Mouse (Mus musculus) heart, adult 2 months (tissue): ENCODE measurements around the gene Ppm1f. TPM values are rescaled to one million over a fixed set of nuclear protein-coding genes. Genes with fewer than 3 reads are reported as not detected.
"Not testable (repeated sequence)": the region's sequence is repeated elsewhere in the genome, so short reads cannot be mapped to it uniquely, and the experiment has no call there.

Experiments used
- DNase-seq, 2 experiments: peaks; one replicate each; pipeline ENCODE4 v3.0.0; 2021
- H3K27ac ChIP-seq: fragments of 200-600 bp; 2 replicates; pipeline ENCODE4 v1.8.1; 2022
- H3K27me3 ChIP-seq: fragments of 200-500 bp; 2 replicates; pipeline ENCODE4 v1.6.1; 2012; ENCODE audit warnings: mild to moderate bottlenecking, low read length, inconsistent platforms, mixed read lengths; ENCODE audit not compliant: control insufficient read depth, insufficient read depth
- H3K36me3 ChIP-seq: fragments of 200-500 bp; 2 replicates; pipeline ENCODE4 v1.6.1; 2012; ENCODE audit warnings: low read length, inconsistent platforms; ENCODE audit not compliant: control insufficient read depth, insufficient read depth
- H3K4me1 ChIP-seq: fragments of 200-500 bp; 2 replicates; pipeline ENCODE4 v1.6.1; 2011; ENCODE audit warnings: low read length; ENCODE audit not compliant: control insufficient read depth, insufficient read depth
- H3K4me3 ChIP-seq: fragments of 200-600 bp; 2 replicates; pipeline ENCODE4 v1.8.1; 2022
- H3K79me2 ChIP-seq: fragments of 200-500 bp; replicated peaks from 2 replicates; pipeline ENCODE4 v1.6.1; 2012; ENCODE audit warnings: mild to moderate bottlenecking, inconsistent platforms, low read length, moderate library complexity, mixed read lengths; ENCODE audit not compliant: control insufficient read depth, insufficient read depth
- H3K9ac ChIP-seq: fragments of 200-500 bp; 2 replicates; pipeline ENCODE4 v1.6.1; 2012; ENCODE audit warnings: low read depth, mild to moderate bottlenecking, control low read depth, inconsistent platforms, low read length, mixed read lengths
- CTCF ChIP-seq: fragments of 200-600 bp; IDR thresholded peaks from 2 replicates; pipeline ENCODE4 v1.8.1; 2022; ENCODE audit warnings: antibody characterized with exemption, mild to moderate bottlenecking, moderate library complexity
- EP300 ChIP-seq: fragments of 200-500 bp; IDR thresholded peaks from 2 replicates; pipeline ENCODE4 v1.6.1; 2011; ENCODE audit warnings: low read depth, low read length, control low read depth; ENCODE audit not compliant: insufficient read depth
- POLR2A ChIP-seq: fragments of 200-500 bp; IDR thresholded peaks from 2 replicates; pipeline ENCODE4 v1.6.1; 2011; ENCODE audit warnings: mild to moderate bottlenecking, low read depth, low read length, control low read depth; ENCODE audit not compliant: insufficient read depth
- WGBS: fragments of 180-500 bp; shearing (Covaris S2); methylation state at CpG from one replicate; pipeline ENCODE4 v1.1.7; 2018; 5-methylcytosine and 5-hydroxymethylcytosine counted together
- intact Hi-C: fragments of 180-260 bp; cut with DNase I; formaldehyde crosslinking; loops from one replicate; pipeline ENCODE4 v1.15.1; 2025
- long read RNA-seq: library from polyadenylated mRNA; stranded (forward); transcript quantifications from one replicate; pipeline ENCODE4 v2.0.0, GENCODE M21; 2021
- polyA plus RNA-seq: library from polyadenylated mRNA; depleted of rRNA; stranded (reverse); fragments of >200 nt; gene quantifications from 2 replicates; pipeline ENCODE4 v1.2.3, GENCODE M21; 2012; rRNA removed
- total RNA-seq, 2 experiments: library from RNA; stranded (reverse); gene quantifications; 2 replicates each; pipeline ENCODE4 v1.2.3; 2021

Ppm1f gene
- total RNA-seq (10 to 100 TPM; 20.9 to 24.6 TPM), polyA plus RNA-seq (15.6 and 20.9 TPM in 2 replicates)
- long read RNA-seq, full-length matches to known transcripts = 14 of 24 reads
- long read RNA-seq, partial matches to known transcripts = 3 of 24 reads
- long read RNA-seq, other reads (novel, unspliced or antisense) = 7 of 24 reads

- peak; percentile 77; the same call in 1 of the 2 replicates for TF ChIP-seq EP300
- peak; percentile 97 for TF ChIP-seq CTCF
- TF ChIP-seq POLR2A = peak; percentile 86
- Histone ChIP-seq H3K9ac (peak within 1 kb of the TSS; percentile 35), H3K4me3 (peak within 1 kb of the TSS; percentile 75), H3K79me2 (no peaks in the 10 kb centered on the region; the same call in 1 of the 2 replicates), H3K36me3 (no peaks in the 10 kb centered on the region), H3K27ac (peak within 1 kb of the TSS; percentile 87), H3K27me3 (no peaks in the 10 kb centered on the region), H3K4me1 (peaks cover 4% of the 10 kb centered on the region)
- DNase-seq = peak; percentile 95 to 98
- intact Hi-C loops = loop anchor here (1.0 to 10.0 kb wide), 2 partner anchors 16 to 378 kb away; partner anchors contain the start of gene Tmem191c
- under 1% methylated on average over 29 of the region's 29 CpGs for WGBS
These were observed at the start of gene Ppm1f for GRCm38 (mm10) chr16:16896382-16897055. Ppm1f (plus strand) TSS chr16:16896469.

DNA sequence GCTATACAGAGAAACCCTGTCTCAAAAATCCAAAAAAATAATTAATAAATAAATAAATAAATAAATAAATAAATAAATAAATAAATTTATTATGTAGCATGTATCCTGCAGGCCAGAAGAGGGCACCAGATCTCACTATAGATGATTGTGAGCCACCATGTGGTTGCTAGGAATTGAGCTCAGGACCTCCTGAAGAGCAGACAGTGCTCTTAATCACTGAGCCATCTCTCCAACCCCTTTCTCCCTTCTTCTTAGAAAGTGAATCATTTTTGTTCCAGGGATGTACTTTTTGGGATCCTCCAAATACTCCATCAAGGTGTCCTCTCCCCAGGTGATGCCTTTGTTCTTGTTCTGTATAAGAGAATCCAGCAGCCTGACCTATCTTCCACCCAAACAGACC, 47.1 kb upstream of the Ppm1f start:
- Histone ChIP-seq H3K9ac (no peak overlapping the region), H3K27ac (no peak overlapping the region), H3K4me1 (no peaks in the 10 kb centered on the region; the same call in 1 of the 2 replicates), H3K27me3 (no peaks in the 10 kb centered on the region), H3K36me3 (no peaks in the 10 kb centered on the region), H3K4me3 (no peak overlapping the region), H3K79me2 (no peaks in the 10 kb centered on the region)
- peak; percentile 38 for TF ChIP-seq CTCF
- no peak for TF ChIP-seq EP300
- no peak for TF ChIP-seq POLR2A
- no peak for DNase-seq
- intact Hi-C loops = no loop called here

- intact Hi-C loops = no loop called here
- no peak overlapping the region for H3K4me3 ChIP-seq
- no peaks in the 10 kb centered on the region for H3K27me3 ChIP-seq
- no peak overlapping the region for H3K27ac ChIP-seq
- WGBS = 88% methylated on average over 3 of the region's 3 CpGs
- no peaks in the 10 kb centered on the region; the same call in 1 of the 2 replicates for H3K4me1 ChIP-seq
- no peaks in the 10 kb centered on the region for H3K36me3 ChIP-seq
- DNase-seq = no peak
- no peak overlapping the region for H3K9ac ChIP-seq
- no peaks in the 10 kb centered on the region for H3K79me2 ChIP-seq
- no peak for TF ChIP-seq POLR2A
These were observed 43.9 kb upstream of the Ppm1f start for GRCm38 (mm10) chr16:16852411-16852810.

DNA sequence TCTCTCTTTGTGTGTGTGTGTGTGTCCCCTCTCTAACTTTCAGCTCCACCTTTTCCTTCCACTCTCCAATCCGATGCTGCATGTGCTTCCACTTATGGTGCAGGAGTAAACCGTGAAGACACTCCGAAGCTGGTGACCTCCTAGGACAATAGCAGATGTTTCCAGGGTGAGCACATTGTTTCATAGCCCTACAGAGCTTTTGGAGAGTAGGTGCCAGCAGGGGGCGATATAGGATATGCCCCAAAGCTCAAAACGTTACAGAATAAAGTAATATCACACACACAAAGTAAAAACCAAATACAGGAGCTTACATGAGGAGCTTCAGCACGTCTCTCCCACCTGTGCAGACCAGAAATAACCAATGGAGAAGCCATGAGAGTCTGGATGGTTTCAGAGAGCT, 41.4 kb upstream of the Ppm1f start:
- peak; percentile 88 for TF ChIP-seq CTCF
- TF ChIP-seq POLR2A = no peak
- WGBS = 11% methylated on average over 6 of the region's 6 CpGs
- no peaks in the 10 kb centered on the region; the same call in 1 of the 2 replicates for H3K4me1 ChIP-seq
- H3K27me3 ChIP-seq = no peaks in the 10 kb centered on the region
- no peak overlapping the region for H3K4me3 ChIP-seq
- no peaks in the 10 kb centered on the region for H3K79me2 ChIP-seq
- H3K9ac ChIP-seq = no peak overlapping the region
- intact Hi-C loops = loop anchor here (1.0 to 2.0 kb wide), 2 partner anchors 16 to 57 kb away; partner anchors contain the start of genes Top3b and Vpreb1
- DNase-seq = peak; percentile 52 to 62
- no peaks in the 10 kb centered on the region for H3K36me3 ChIP-seq
- H3K27ac ChIP-seq = no peak overlapping the region

GRCm38 (mm10) chr16:16855541-16855940, 40.7 kb upstream of the Ppm1f start:
- Histone ChIP-seq H3K27me3 (no peaks in the 10 kb centered on the region), H3K4me1 (no peaks in the 10 kb centered on the region; the same call in 1 of the 2 replicates), H3K79me2 (no peaks in the 10 kb centered on the region), H3K27ac (no peak overlapping the region), H3K4me3 (no peak overlapping the region), H3K9ac (no peak overlapping the region), H3K36me3 (no peaks in the 10 kb centered on the region)
- intact Hi-C loops = loop anchor here (1.0 to 2.0 kb wide), 2 partner anchors 15 to 57 kb away; partner anchors contain the start of genes Top3b and Vpreb1
- WGBS = 97% methylated on average over 1 of the region's 1 CpGs
- DNase-seq = no peak
- TF ChIP-seq CTCF (no peak), EP300 (no peak), POLR2A (no peak)

DNA sequence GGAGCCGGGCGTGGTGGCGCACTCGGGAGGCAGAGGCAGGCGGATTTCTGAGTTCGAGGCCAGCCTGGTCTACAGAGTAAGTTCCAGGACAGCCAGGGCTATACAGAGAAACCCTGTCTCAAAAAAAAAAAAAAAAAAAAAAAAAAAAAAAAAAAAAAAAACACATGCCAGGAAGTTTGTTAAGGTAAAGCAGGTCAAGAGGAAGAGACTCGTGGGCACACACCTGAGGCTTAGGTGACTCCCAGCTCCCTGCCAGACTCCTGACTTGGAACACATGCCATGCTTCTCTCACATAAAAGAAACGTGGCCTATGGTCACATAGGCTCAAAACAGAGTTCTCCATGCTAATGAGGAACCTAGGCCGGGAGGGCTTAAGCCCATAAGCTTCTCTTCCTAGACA, 40.2 kb upstream of the Ppm1f start:
- H3K4me3 ChIP-seq, H3K27me3 ChIP-seq, H3K36me3 ChIP-seq, H3K27ac ChIP-seq, H3K79me2 ChIP-seq, intact Hi-C loops, DNase-seq, H3K4me1 ChIP-seq, H3K9ac ChIP-seq: not testable (repeated sequence)
- WGBS = 78% methylated on average over 9 of the region's 9 CpGs
